Mouse (Mus musculus): ENCODE measurements at regions not wholly inside any gene's neighbourhood (a gene's known extent, or its start where the extent isn't known, plus 50 kb on each side); places are given as distances from the start of the nearest gene placed in this dataset.

GRCm38 (mm10) chr2:178830313-178830712 lies 400.0 kb downstream of the Cdh26 start:
- H3K36me3 ChIP-seq (ENCODE audit: control insufficient read depth, insufficient read depth, low read length) = no peaks in the 10 kb centered on the region
- no peak overlapping the region for H3K4me3 ChIP-seq (ENCODE audit: insufficient read depth, low read depth, low read length)
- no peaks in the 10 kb centered on the region for H3K27me3 ChIP-seq (ENCODE audit: control insufficient read depth, insufficient read depth, low read length)
- no peaks in the 10 kb centered on the region for H3K4me1 ChIP-seq (ENCODE audit: control insufficient read depth, insufficient read depth, low read length)
- no peak overlapping the region for H3K27ac ChIP-seq (replicated peaks; ENCODE audit: insufficient read depth, low read depth, low read length)
- H3K9ac ChIP-seq (ENCODE audit: low read depth, low read length) = no peak overlapping the region
- TF ChIP-seq CTCF (IDR thresholded peaks at IDR 0.05; ENCODE audit: low read depth, low read length) (no peak), POLR2A (IDR thresholded peaks at IDR 0.05; ENCODE audit: extremely low read depth, insufficient read depth, low read length) (no peak)
- no peaks in the 10 kb centered on the region for H3K79me2 ChIP-seq (ENCODE audit: control insufficient read depth, insufficient read depth, low read length)
- WGBS = 78% methylated on average over 3 of the region's 3 CpGs
- no peak for DNase-seq (ENCODE audit: extremely low read depth, low read depth, low spot score)

- no peak overlapping the region for H3K27ac ChIP-seq (replicated peaks; ENCODE audit: insufficient read depth, low read depth, low read length)
- H3K4me1 ChIP-seq (ENCODE audit: control insufficient read depth, insufficient read depth, low read length) = no peaks in the 10 kb centered on the region
- 77% methylated on average over 7 of the region's 7 CpGs for WGBS
- no peak for TF ChIP-seq POLR2A (IDR thresholded peaks at IDR 0.05; ENCODE audit: extremely low read depth, insufficient read depth, low read length)
- no peak for TF ChIP-seq CTCF (IDR thresholded peaks at IDR 0.05; ENCODE audit: low read depth, low read length)
- H3K36me3 ChIP-seq (ENCODE audit: control insufficient read depth, insufficient read depth, low read length) = no peaks in the 10 kb centered on the region
- DNase-seq (ENCODE audit: extremely low read depth, low read depth, low spot score) = no peak
- no peak overlapping the region for H3K9ac ChIP-seq (ENCODE audit: low read depth, low read length)
- H3K79me2 ChIP-seq (ENCODE audit: control insufficient read depth, insufficient read depth, low read length) = no peaks in the 10 kb centered on the region
- H3K4me3 ChIP-seq (ENCODE audit: insufficient read depth, low read depth, low read length) = no peak overlapping the region
- H3K27me3 ChIP-seq (ENCODE audit: control insufficient read depth, insufficient read depth, low read length) = no peaks in the 10 kb centered on the region
Observed at GRCm38 (mm10) chr2:178834986-178835385, 404.7 kb downstream of the Cdh26 start.

GRCm38 (mm10) chr2:178838571-178838970 lies 408.2 kb downstream of the Cdh26 start:
- TF ChIP-seq POLR2A (IDR thresholded peaks at IDR 0.05; ENCODE audit: extremely low read depth, insufficient read depth, low read length) (no peak), CTCF (IDR thresholded peaks at IDR 0.05; ENCODE audit: low read depth, low read length) (no peak)
- 37% methylated on average over 6 of the region's 6 CpGs for WGBS
- H3K27ac ChIP-seq (replicated peaks; ENCODE audit: insufficient read depth, low read depth, low read length) = no peak overlapping the region
- no peaks in the 10 kb centered on the region for H3K27me3 ChIP-seq (ENCODE audit: control insufficient read depth, insufficient read depth, low read length)
- H3K36me3 ChIP-seq (ENCODE audit: control insufficient read depth, insufficient read depth, low read length) = no peaks in the 10 kb centered on the region
- H3K9ac ChIP-seq (ENCODE audit: low read depth, low read length) = no peak overlapping the region
- no peak for DNase-seq (ENCODE audit: extremely low read depth, low read depth, low spot score)
- H3K4me3 ChIP-seq (ENCODE audit: insufficient read depth, low read depth, low read length) = no peak overlapping the region
- no peaks in the 10 kb centered on the region for H3K4me1 ChIP-seq (ENCODE audit: control insufficient read depth, insufficient read depth, low read length)
- H3K79me2 ChIP-seq (ENCODE audit: control insufficient read depth, insufficient read depth, low read length) = no peaks in the 10 kb centered on the region

GRCm38 (mm10) chr2:178840975-178841374 lies 410.6 kb downstream of the Cdh26 start:
- H3K4me1 ChIP-seq (ENCODE audit: control insufficient read depth, insufficient read depth, low read length) = no peaks in the 10 kb centered on the region
- DNase-seq (ENCODE audit: extremely low read depth, low read depth, low spot score) = no peak
- no peaks in the 10 kb centered on the region for H3K79me2 ChIP-seq (ENCODE audit: control insufficient read depth, insufficient read depth, low read length)
- no peak for TF ChIP-seq CTCF (IDR thresholded peaks at IDR 0.05; ENCODE audit: low read depth, low read length)
- no peak for TF ChIP-seq POLR2A (IDR thresholded peaks at IDR 0.05; ENCODE audit: extremely low read depth, insufficient read depth, low read length)
- no peak overlapping the region for H3K4me3 ChIP-seq (ENCODE audit: insufficient read depth, low read depth, low read length)
- no peak overlapping the region for H3K27ac ChIP-seq (replicated peaks; ENCODE audit: insufficient read depth, low read depth, low read length)
- H3K9ac ChIP-seq (ENCODE audit: low read depth, low read length) = no peak overlapping the region
- 44% methylated on average over 2 of the region's 2 CpGs for WGBS
- no peaks in the 10 kb centered on the region for H3K36me3 ChIP-seq (ENCODE audit: control insufficient read depth, insufficient read depth, low read length)
- H3K27me3 ChIP-seq (ENCODE audit: control insufficient read depth, insufficient read depth, low read length) = no peaks in the 10 kb centered on the region

- H3K27me3 ChIP-seq (ENCODE audit: control insufficient read depth, insufficient read depth, low read length) = no peaks in the 10 kb centered on the region
- 75% methylated on average over 12 of the region's 12 CpGs for WGBS
- no peak overlapping the region for H3K4me3 ChIP-seq (ENCODE audit: insufficient read depth, low read depth, low read length)
- no peaks in the 10 kb centered on the region for H3K36me3 ChIP-seq (ENCODE audit: control insufficient read depth, insufficient read depth, low read length)
- no peak overlapping the region for H3K27ac ChIP-seq (replicated peaks; ENCODE audit: insufficient read depth, low read depth, low read length)
- DNase-seq (ENCODE audit: extremely low read depth, low read depth, low spot score) = no peak
- no peaks in the 10 kb centered on the region for H3K79me2 ChIP-seq (ENCODE audit: control insufficient read depth, insufficient read depth, low read length)
- H3K9ac ChIP-seq (ENCODE audit: low read depth, low read length) = no peak overlapping the region
- TF ChIP-seq POLR2A (IDR thresholded peaks at IDR 0.05; ENCODE audit: extremely low read depth, insufficient read depth, low read length) (no peak), CTCF (IDR thresholded peaks at IDR 0.05; ENCODE audit: low read depth, low read length) (no peak)
- no peaks in the 10 kb centered on the region for H3K4me1 ChIP-seq (ENCODE audit: control insufficient read depth, insufficient read depth, low read length)
Observed at GRCm38 (mm10) chr2:178842595-178842994, 412.3 kb downstream of the Cdh26 start.

- H3K27ac ChIP-seq (replicated peaks; ENCODE audit: insufficient read depth, low read depth, low read length) = no peak overlapping the region
- H3K9ac ChIP-seq (ENCODE audit: low read depth, low read length) = no peak overlapping the region
- no peaks in the 10 kb centered on the region for H3K36me3 ChIP-seq (ENCODE audit: control insufficient read depth, insufficient read depth, low read length)
- H3K27me3 ChIP-seq (ENCODE audit: control insufficient read depth, insufficient read depth, low read length) = no peaks in the 10 kb centered on the region
- no peak for TF ChIP-seq CTCF (IDR thresholded peaks at IDR 0.05; ENCODE audit: low read depth, low read length)
- no peak for TF ChIP-seq POLR2A (IDR thresholded peaks at IDR 0.05; ENCODE audit: extremely low read depth, insufficient read depth, low read length)
- H3K79me2 ChIP-seq (ENCODE audit: control insufficient read depth, insufficient read depth, low read length) = no peaks in the 10 kb centered on the region
- no peak overlapping the region for H3K4me3 ChIP-seq (ENCODE audit: insufficient read depth, low read depth, low read length)
- 85% methylated on average over 3 of the region's 3 CpGs for WGBS
- H3K4me1 ChIP-seq (ENCODE audit: control insufficient read depth, insufficient read depth, low read length) = no peaks in the 10 kb centered on the region
- no peak for DNase-seq (ENCODE audit: extremely low read depth, low read depth, low spot score)
Observed at GRCm38 (mm10) chr2:178843458-178843857, 413.1 kb downstream of the Cdh26 start.

Data from liver, adult 2 months (tissue).